Mouse (Mus musculus): ENCODE results near the gene Sdad1. TPM values are rescaled to one million over a fixed set of nuclear protein-coding genes. Genes with fewer than 3 reads are reported as not detected.

Gene Sdad1
- total RNA-seq, 2 experiments from 2014 or later, result 20.0 to 23.1 TPM

DNA sequence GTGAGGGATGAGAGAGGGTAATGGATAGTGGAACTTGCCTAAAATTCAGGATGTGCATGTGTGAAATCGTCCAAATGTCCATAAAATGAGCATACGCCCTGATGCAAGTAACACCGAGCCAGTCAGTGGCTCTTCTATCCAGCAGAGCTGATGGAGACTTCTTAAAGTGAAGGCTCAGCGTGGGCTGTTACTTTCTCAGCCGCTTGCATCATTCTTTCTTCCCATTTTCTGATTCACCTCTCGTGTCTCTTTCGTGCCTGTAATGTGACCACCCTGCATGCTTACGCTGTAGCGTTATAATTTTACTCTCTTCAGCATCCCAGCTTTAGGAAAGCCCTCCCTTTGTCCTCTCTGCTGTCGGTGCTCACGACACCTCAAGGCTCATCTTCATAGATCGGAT, 20.8 kb upstream of the Sdad1 start:
- no peak overlapping the region for H3K27ac ChIP-seq
- DNase-seq (ENCODE audit: low spot score in 2 of 2), result no peak
- no peak for TF ChIP-seq CTCF (conservative IDR thresholded peaks at IDR 0.05)
- no peak overlapping the region for H3K4me3 ChIP-seq

DNA sequence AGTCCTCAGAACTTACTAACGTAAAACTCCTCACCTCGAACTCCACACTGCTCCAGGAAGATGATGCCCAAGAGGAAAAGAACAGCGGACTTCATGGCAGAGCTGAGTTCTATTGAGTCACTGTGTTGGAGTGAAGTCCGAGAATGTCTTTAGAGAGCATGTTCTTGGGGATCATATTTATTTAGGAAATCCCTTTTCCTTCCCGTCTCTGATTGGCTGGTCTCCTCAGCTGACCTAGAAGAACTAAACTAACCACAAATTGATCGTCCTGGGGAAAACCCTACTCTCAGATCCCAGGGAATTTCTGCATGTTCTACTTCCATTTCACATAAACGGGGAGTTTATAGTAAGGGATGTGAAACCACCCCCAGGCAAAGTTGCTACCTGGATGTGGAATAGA, 17.6 kb upstream of the Sdad1 start, which contains the start of gene Cxcl9:
TSS of gene Cxcl9 (minus strand) at position 151 of the 400 bp plus-strand sequence.
- Histone ChIP-seq H3K4me3 (no peak within 1 kb of the TSS), H3K27ac (no peak within 1 kb of the TSS)
- DNase-seq (ENCODE audit: low spot score in 2 of 2), result no peak
- TF ChIP-seq CTCF (conservative IDR thresholded peaks at IDR 0.05), result no peak

DNA sequence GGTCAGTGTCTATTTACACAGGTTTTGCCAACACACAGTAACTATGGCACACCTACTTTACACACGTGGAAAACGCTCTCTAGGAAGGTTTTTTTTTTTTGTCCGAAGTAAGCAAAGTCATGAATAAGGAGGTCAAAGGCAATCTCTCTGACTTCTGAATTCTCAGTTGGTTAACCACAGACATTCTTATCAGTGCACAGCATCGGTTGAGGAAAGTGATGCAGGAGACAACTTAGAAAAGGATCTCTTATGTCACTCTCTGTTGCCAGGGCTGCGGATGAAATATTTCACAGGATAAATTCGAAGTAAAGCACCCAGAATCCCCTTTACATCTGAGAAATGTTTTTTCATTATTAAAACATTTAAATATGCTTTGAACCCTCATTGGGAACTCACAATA, 17.1 kb upstream of the Sdad1 start:
- H3K4me3 ChIP-seq, result no peak overlapping the region
- no peak for TF ChIP-seq CTCF (conservative IDR thresholded peaks at IDR 0.05)
- no peak for DNase-seq (ENCODE audit: low spot score in 2 of 2)
- H3K27ac ChIP-seq, result no peak overlapping the region

DNA sequence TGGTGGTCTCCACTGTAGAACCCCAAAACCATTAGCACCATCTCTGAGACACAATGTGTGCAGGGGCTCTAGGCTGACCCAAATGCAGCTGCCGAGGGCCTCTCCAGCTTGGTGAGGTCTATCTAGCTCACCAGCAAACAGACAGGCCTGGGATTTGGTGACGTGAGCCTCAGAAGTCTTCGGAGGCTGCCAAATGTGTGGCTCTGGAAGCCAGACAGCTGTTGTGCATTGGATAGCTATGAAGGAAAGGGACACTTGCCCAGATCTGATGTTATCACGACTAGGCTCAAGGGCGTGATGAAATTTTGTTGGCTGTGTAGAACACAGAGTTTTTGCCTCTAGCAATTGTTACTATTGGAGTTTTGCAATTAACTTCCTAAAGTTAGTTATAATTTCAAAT, 13.0 kb upstream of the Sdad1 start:
- TF ChIP-seq CTCF (conservative IDR thresholded peaks at IDR 0.05), result no peak

DNA sequence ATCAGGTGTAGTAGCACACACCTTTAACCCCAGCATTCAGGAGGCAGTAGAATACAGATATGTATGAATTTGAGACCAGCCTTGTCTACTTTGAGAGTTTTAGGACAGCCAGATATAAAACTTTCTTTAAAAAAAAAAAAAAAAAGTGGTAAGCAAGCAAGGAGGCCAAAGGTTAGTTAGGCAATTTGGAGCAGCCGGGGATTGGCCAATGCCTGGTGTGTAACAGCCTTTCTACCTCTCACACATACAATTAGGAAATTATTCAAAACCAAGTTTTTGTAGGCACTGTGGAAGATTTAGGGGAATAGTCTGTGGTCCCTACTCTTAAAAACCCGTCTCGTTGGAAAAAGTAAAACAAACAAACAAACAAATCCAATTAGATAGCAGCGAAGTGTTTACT, 12.3 kb upstream of the Sdad1 start:
- no peak for TF ChIP-seq CTCF (conservative IDR thresholded peaks at IDR 0.05)
- DNase-seq (ENCODE audit: low spot score in 2 of 2), result no peak
- Histone ChIP-seq H3K27ac (no peak overlapping the region), H3K4me3 (no peak overlapping the region)

More for the DNA sequence above, 13.0 kb upstream of the Sdad1 start:
- Histone ChIP-seq H3K27ac (no peak overlapping the region), H3K4me3 (no peak overlapping the region)
- no peak for DNase-seq (ENCODE audit: low spot score in 2 of 2)

DNA sequence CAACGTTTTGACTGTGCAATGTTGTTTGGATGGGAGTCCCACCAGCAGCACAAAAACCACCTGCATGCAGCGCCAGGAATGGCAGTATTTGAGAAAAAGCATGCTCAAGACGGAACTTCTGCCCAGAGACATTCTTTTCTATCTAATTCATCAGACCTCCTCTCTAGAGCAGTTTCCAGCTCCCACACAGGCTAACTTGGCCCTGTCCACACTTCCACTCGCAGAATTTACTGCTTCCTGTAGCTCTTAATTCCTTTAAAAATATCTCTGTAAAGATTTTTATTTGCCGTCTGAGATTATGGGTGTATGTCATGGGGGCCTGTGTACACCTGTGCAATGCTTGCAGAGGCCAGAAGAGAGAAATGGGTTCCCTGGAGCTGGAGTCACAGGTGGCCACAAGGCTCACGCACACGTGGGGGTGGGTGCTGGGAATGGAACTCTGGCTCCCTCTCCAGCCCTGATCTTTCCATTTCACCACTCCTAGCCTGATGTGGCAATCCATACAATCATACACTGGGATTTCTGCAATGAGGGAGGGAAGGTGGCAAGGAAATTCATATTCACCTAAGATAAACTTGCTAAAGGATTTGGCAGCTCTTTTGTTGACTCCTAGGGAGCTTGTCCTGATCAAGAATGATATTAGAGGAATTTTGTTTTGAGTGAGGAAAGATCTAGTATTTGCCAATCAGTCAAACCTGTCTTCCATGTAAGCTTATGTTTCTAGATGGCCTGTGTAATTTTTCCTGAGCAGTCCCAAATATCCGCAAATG, 11.5 kb upstream of the Sdad1 start:
- DNase-seq (ENCODE audit: low spot score in 2 of 2), result no peak
- H3K4me3 ChIP-seq, result no peak overlapping the region
- TF ChIP-seq CTCF (conservative IDR thresholded peaks at IDR 0.05), result no peak
- no peak overlapping the region for H3K27ac ChIP-seq

DNA sequence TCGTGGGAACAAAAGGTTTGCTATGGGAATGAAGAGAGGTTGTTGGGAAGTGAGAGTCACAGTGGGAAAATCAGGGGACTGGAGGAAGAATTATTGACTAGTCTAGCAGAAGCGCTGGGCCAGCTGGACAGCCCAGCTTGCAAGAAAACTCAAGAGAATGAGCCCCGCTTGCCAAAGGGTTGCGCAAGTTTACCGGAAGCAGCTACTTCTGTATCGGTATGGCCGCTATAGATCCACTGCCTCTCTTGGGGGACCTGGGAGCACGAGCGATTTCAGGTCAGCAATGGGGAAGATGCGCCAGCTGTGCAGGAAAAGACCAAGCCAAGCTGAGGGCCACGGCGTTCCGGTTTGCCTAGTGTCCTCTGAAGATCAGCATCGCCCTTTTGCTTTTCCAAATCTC, 8.3 kb upstream of the Sdad1 start:
- DNase-seq (ENCODE audit: low spot score in 2 of 2), result no peak
- Histone ChIP-seq H3K4me3 (no peak overlapping the region), H3K27ac (no peak overlapping the region)
- no peak for TF ChIP-seq CTCF (conservative IDR thresholded peaks at IDR 0.05)

DNA sequence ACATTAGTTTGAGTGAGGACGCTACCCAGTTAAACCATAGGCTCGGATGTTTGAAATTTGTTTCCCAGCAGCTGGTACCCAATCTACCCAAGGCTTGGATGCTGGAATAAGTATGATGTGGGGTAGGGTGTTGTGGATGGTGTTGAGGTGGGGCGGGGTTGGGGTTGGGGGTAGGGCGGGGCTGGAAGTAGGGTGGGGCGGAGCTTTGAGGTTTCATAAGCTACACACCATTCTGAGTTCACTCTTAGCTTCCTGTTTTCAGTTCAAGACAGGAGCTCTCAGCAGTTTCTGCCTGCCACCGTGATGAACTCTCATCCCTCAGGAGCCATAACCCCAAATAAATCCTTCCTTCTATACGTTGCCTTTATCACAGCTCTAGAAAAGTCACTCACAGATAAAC, 7.8 kb upstream of the Sdad1 start:
- no peak for TF ChIP-seq CTCF (conservative IDR thresholded peaks at IDR 0.05)
- Histone ChIP-seq H3K4me3 (no peak overlapping the region), H3K27ac (no peak overlapping the region)
- DNase-seq (ENCODE audit: low spot score in 2 of 2), result no peak

DNA sequence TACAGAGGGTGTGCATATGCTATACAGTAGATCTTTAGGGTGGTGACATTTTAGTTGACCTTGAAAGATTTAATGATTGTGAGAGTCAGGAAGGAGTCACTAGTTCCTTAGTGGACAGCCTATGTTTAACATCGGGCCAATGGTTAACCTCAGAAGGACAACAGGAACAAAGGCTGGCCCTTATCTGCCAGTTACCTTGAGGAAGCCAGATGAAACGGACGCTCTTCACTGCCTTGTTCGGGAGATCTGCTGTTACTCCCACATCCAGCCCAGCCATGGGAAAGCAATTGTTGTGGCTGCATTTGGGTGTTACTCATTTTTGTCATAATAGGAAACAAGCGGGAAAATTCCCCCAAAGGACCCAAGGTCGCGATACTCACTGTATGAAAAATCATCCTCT, 3.5 kb upstream of the Sdad1 start:
- Histone ChIP-seq H3K4me3 (no peak overlapping the region), H3K27ac (no peak overlapping the region)
- TF ChIP-seq CTCF (conservative IDR thresholded peaks at IDR 0.05), result no peak
- no peak for DNase-seq (ENCODE audit: low spot score in 2 of 2)

DNA sequence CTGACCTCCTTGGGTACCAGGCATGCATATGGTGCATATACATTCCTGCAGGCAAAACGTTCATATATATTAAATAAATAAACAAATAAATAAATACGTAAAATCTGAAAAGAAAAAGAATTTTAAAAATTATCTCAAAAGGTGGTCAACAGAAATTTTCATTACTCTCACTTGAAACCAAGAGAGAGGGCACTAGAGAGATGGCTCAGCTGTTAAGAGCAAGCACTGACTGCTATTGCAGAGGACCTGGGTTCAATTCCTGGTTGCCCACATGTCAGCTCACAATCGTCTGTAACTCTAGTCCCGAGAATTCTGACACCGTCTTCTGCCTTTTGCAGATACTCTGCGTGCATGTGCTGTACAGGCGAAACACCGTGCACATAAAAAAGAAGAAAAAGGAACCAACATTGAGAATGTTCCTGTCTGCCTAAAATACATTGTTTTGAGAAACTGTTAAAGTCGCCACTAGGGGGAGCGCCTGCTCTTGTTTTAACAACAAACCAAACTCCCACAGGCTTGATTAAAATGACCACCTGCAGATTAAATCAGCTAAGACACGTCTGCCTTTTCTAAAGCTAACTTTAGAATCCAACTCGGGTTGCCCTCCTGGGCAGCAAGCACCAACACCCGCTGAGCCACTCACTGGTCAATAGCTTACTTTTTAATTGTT, 1.9 kb upstream of the Sdad1 start:
- H3K27ac ChIP-seq, result no peak overlapping the region
- peak; percentile 91 for TF ChIP-seq CTCF (conservative IDR thresholded peaks at IDR 0.05)
- no peak overlapping the region for H3K4me3 ChIP-seq

DNA sequence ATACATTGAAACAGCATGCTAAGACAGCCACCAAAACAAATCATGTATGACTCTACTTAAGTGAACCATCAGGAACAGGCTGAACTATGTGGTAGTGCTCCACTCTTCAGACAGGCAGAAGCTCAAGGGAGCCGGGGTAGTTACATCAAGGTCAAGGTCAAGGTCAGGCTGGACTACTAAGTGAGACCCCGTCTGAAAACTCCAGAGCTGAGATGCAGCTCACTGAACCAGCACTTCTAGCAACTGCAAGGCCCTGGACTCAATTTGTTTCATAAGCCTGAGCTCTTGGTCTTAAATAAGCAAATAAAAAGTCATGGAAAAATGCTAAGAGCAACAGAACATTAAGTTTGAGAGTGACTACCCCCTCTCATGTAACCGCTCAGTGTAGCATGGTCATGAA, 6.0 kb downstream of the Sdad1 start:
- Histone ChIP-seq H3K4me3 (no peak overlapping the region), H3K27ac (no peak overlapping the region)
- DNase-seq (ENCODE audit: low spot score in 2 of 2), result no peak
- TF ChIP-seq CTCF (conservative IDR thresholded peaks at IDR 0.05), result no peak

More for the DNA sequence above, 1.9 kb upstream of the Sdad1 start:
- peak; percentile 81 to 88 for DNase-seq (ENCODE audit: low spot score in 2 of 2)

DNA sequence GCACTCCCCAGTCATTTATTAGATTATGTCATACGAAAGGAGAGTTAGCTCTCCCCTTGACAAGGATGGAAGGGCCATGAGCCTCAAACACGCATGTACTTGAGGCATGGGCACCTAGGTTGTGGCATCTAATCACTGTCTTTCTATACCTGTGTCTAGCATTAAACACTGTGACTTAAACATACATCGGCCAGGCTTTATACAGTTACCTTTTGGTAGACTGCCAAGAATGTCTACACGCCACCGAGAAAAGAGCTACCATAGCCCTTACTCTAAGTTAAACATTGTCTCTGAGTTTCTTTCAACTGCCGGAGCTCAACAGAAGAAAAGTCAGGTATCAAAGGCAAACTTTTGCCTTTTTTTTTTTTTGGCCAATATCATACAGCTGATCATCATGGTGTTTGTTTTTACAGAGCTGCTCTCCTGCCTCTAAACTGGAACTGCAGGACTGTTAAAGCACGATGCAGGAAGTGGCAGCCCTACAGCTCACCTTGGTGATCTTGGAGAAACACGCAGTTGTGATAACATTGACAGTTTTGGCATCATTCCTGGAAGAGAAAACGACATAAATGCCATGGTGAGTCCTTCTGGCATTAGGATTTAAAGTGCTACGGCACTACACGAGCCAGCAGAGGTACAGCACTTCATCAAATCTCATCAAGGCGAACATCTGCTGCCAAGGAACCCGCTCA, 8.0 kb downstream of the Sdad1 start:
- no peak for TF ChIP-seq CTCF (conservative IDR thresholded peaks at IDR 0.05)
- no peak overlapping the region for H3K4me3 ChIP-seq
- no peak for DNase-seq (ENCODE audit: low spot score in 2 of 2)
- no peak overlapping the region for H3K27ac ChIP-seq

DNA sequence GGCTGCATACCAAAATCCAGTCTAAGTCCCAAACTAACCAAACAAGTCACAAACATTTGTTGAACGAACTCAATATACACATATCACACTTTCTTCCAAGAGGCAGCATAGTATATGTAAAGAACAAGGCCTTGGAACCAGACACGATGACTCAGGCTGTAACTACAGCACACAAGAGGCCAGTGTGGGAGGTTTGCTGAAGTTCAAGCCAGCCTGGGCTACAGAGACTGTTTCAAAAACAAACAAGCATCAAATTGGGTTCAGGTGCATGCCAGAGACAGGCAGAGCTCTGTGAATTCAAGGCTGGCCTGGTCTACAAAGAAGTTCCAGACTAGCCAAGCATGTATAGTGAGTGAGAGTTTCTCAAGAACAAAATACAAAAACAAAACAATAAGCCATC, 15.8 kb downstream of the Sdad1 start:
- H3K4me3 ChIP-seq, result no peak overlapping the region
- no peak for TF ChIP-seq CTCF (conservative IDR thresholded peaks at IDR 0.05)
- no peak for DNase-seq (ENCODE audit: low spot score in 2 of 2)
- H3K27ac ChIP-seq, result no peak overlapping the region
